Mouse (Mus musculus): Measurements from ENCODE around the gene Fam216b.

The Fam216b gene

GRCm38 (mm10) chr14:78041886-78042526, 46.8 kb downstream of the Fam216b start:
- DNase-seq, result peak; percentile 39

- DNase-seq, result peak; percentile 31
Measured at GRCm38 (mm10) chr14:78040643-78041042, 48.2 kb downstream of the Fam216b start.

- no peak for DNase-seq
Measured at GRCm38 (mm10) chr14:78038876-78039275, 49.9 kb downstream of the Fam216b start.
